Mouse (Mus musculus) E14TG2a.4 (cell line): ENCODE measurements around the gene Galns.

ENCODE experiments used
- H3K27me3 ChIP-seq: 2 replicates; pipeline ENCODE4 v1.6.1; 2014; ENCODE audit warnings: low read length, control low read depth; ENCODE audit not compliant: insufficient read depth
- H3K36me3 ChIP-seq: 2 replicates; pipeline ENCODE4 v1.6.1; 2014; ENCODE audit warnings: low read length, control low read depth; ENCODE audit not compliant: insufficient read depth
- H3K4me1 ChIP-seq: replicated peaks from 2 replicates; pipeline ENCODE4 v1.6.1; 2014; ENCODE audit warnings: low read depth, low read length, control low read depth
- H3K4me3 ChIP-seq: replicated peaks from 2 replicates; pipeline ENCODE4 v1.5.1; 2014; ENCODE audit warnings: mild to moderate bottlenecking, low read length
- H3K9me3 ChIP-seq: 2 replicates; pipeline ENCODE4 v1.6.1; 2014; ENCODE audit warnings: low read length, control low read depth
- CTCF ChIP-seq: conservative IDR thresholded peaks from 2 replicates; pipeline ENCODE4 v1.5.1; 2014; ENCODE audit warnings: low read length
- NANOG ChIP-seq: IDR thresholded peaks from 2 replicates; pipeline ENCODE4 v1.6.1; 2014; ENCODE audit warnings: borderline replicate concordance, low read length, mixed read lengths
- POU5F1 ChIP-seq: IDR thresholded peaks from 2 replicates; pipeline ENCODE4 v1.6.1; 2014; ENCODE audit warnings: low read length, borderline replicate concordance

Galns gene

GRCm38 (mm10) chr8:122624653-122625052, 13.4 kb upstream of the Galns start:
- no peaks in the 10 kb centered on the region for H3K27me3 ChIP-seq
- H3K36me3 ChIP-seq = no peaks in the 10 kb centered on the region
- H3K4me1 ChIP-seq = peaks cover 22% of the 10 kb centered on the region
- no peaks in the 10 kb centered on the region for H3K9me3 ChIP-seq
- no peak for TF ChIP-seq POU5F1
- TF ChIP-seq NANOG = no peak
- TF ChIP-seq CTCF = no peak
- H3K4me3 ChIP-seq = no peak overlapping the region

- TF ChIP-seq NANOG = no peak
- TF ChIP-seq POU5F1 = no peak
- no peak for TF ChIP-seq CTCF
- Histone ChIP-seq H3K4me1 (peaks cover 16% of the 10 kb centered on the region), H3K4me3 (no peak overlapping the region), H3K36me3 (no peaks in the 10 kb centered on the region), H3K27me3 (no peaks in the 10 kb centered on the region), H3K9me3 (no peaks in the 10 kb centered on the region)
Measured at GRCm38 (mm10) chr8:122623844-122624642, 12.8 kb upstream of the Galns start.

- Histone ChIP-seq H3K27me3 (no peaks in the 10 kb centered on the region), H3K4me3 (no peak within 1 kb of the TSS), H3K36me3 (no peaks in the 10 kb centered on the region), H3K9me3 (no peaks in the 10 kb centered on the region), H3K4me1 (peaks cover 15% of the 10 kb centered on the region)
- no peak for TF ChIP-seq NANOG
- TF ChIP-seq POU5F1 = no peak
- TF ChIP-seq CTCF = no peak
Measured at GRCm38 (mm10) chr8:122622727-122623126, 11.5 kb upstream of the Galns start, which contains the start of gene Pabpn1l. Gene Pabpn1l (minus strand): TSS chr8:122622739.

GRCm38 (mm10) chr8:122620446-122620845, 9.2 kb upstream of the Galns start:
- TF ChIP-seq POU5F1 = no peak
- no peak for TF ChIP-seq CTCF
- TF ChIP-seq NANOG = no peak

GRCm38 (mm10) chr8:122618660-122619378, 7.6 kb upstream of the Galns start:
- H3K9me3 ChIP-seq = no peaks in the 10 kb centered on the region
- no peak overlapping the region for H3K4me3 ChIP-seq
- peaks cover 6% of the 10 kb centered on the region; the same call in 1 of the 2 replicates for H3K4me1 ChIP-seq
- peaks cover 22% of the 10 kb centered on the region for H3K36me3 ChIP-seq
- no peaks in the 10 kb centered on the region for H3K27me3 ChIP-seq
- TF ChIP-seq CTCF (no peak), NANOG (no peak), POU5F1 (no peak)

More at GRCm38 (mm10) chr8:122620446-122620845, 9.2 kb upstream of the Galns start:
- H3K9me3 ChIP-seq = no peaks in the 10 kb centered on the region
- H3K36me3 ChIP-seq = peaks cover 9% of the 10 kb centered on the region
- H3K4me1 ChIP-seq = peaks cover 10% of the 10 kb centered on the region; the same call in 1 of the 2 replicates
- H3K27me3 ChIP-seq = no peaks in the 10 kb centered on the region
- H3K4me3 ChIP-seq = no peak overlapping the region

- TF ChIP-seq CTCF = peak; percentile 20
- no peak for TF ChIP-seq NANOG
- no peak for TF ChIP-seq POU5F1
- H3K4me1 ChIP-seq = peaks cover 7% of the 10 kb centered on the region; the same call in 1 of the 2 replicates
- H3K36me3 ChIP-seq = peaks cover 29% of the 10 kb centered on the region
- H3K9me3 ChIP-seq = no peaks in the 10 kb centered on the region
- no peaks in the 10 kb centered on the region for H3K27me3 ChIP-seq
- H3K4me3 ChIP-seq = no peak overlapping the region
Measured at GRCm38 (mm10) chr8:122617947-122618546, 6.8 kb upstream of the Galns start.

GRCm38 (mm10) chr8:122616181-122616905, 5.1 kb upstream of the Galns start:
- no peaks in the 10 kb centered on the region for H3K27me3 ChIP-seq
- TF ChIP-seq POU5F1 (no peak), CTCF (no peak), NANOG (no peak)
- no peaks in the 10 kb centered on the region for H3K9me3 ChIP-seq
- H3K4me3 ChIP-seq = no peak overlapping the region
- peaks cover 20% of the 10 kb centered on the region for H3K4me1 ChIP-seq
- H3K36me3 ChIP-seq = peaks cover 30% of the 10 kb centered on the region
